8 mouse cellular contexts compared by ENCODE assay signal in the genomic region with DNA sequence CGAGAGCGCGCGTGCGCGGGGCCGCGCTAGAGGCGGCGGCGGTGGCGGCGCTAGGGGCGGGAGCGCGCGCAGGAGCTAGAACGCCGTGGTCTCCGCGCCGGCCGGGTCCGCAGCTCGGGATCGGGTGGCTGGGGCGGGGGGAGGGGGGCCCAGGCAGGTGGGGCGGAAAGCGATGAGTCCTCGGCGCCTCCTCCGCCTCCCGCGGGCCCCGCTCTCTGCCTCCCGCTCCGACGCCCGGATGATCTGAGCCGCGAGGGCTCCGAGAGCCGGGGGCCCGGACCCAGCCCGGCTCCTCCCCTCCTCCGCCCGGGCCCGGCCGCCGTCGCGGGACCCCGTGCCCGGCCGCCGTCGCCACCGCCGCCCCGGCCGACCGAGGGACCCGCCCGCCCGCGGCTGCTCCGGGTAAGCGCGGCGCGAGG. TPM values are rescaled to one million over a fixed set of nuclear protein-coding genes. Genes with fewer than 3 reads are reported as not detected.
DNase-seq lines count a peak whose midpoint lies in the region; ATAC-seq and TF ChIP-seq lines count a peak whose summit lies in the region.

No protein-coding gene starts in this region.

- no peak for DNase-seq in heart, postnatal 14 days
- no peak for DNase-seq in ES-E14 (ENCODE audit: low read depth, low spot score)
- DNase-seq in forebrain, embryonic 14.5 days (ENCODE audit: low spot score) = no peak
- no peak for DNase-seq in liver, postnatal 0 days
- DNase-seq in cerebellum, adult 11 months = no peak
- no peak for DNase-seq in MN1 (ENCODE audit: low spot score)
- no peak for DNase-seq in adrenal gland, adult 8-10 months

- H3K27ac ChIP-seq in heart, embryonic 14.5 days (replicated peaks in 1 of 2; ENCODE audit: control insufficient read depth in 1 of 2, insufficient read depth in 1 of 2, low read depth in 2 of 2, low read length in 2 of 2) = peak overlapping the region; percentile 85 to 99
- H3K27ac ChIP-seq in ES-E14 (ENCODE audit: insufficient read depth, low read depth, low read length, poor library complexity, severe bottlenecking) = peak overlapping the region; percentile 96
- H3K27ac ChIP-seq in forebrain, embryonic 14.5 days (ENCODE audit: low read depth, low read length) = peak overlapping the region; percentile 97
- H3K27ac ChIP-seq in liver, postnatal 0 days (ENCODE audit: low read depth) = peak overlapping the region; percentile 99

- in situ Hi-C loops in ES-E14 (cut with MboI; ENCODE audit: low sequenced_read_pairs in 2 of 2, unreplicated experiment in 2 of 2) = no loop called here

- 1% methylated on average over 16 of the region's 71 CpGs for WGBS in heart, embryonic 14.5 days
- under 1% methylated on average over 22 of the region's 71 CpGs for WGBS in forebrain, embryonic 14.5 days
- under 1% methylated on average over 23 of the region's 71 CpGs for WGBS in liver, postnatal 0 days (ENCODE audit: insufficient replicate concordance)

- H3K4me1 ChIP-seq in heart, embryonic 14.5 days (ENCODE audit: control insufficient read depth in 2 of 2, insufficient read depth in 2 of 2, low read length in 2 of 2) = peaks cover 3 to 31% of the 10 kb centered on the region in 2 experiments
- peaks cover 8 to 10% of the 10 kb centered on the region in 2 experiments; a peak in 3 of 4 replicates for H3K4me1 ChIP-seq in ES-E14 (ENCODE audit: control insufficient read depth in 2 of 2, insufficient read depth in 2 of 2, low read length in 2 of 2, poor library complexity in 1 of 2)
- H3K4me1 ChIP-seq in forebrain, embryonic 14.5 days (ENCODE audit: control insufficient read depth, insufficient read depth, low read length) = peaks cover 12% of the 10 kb centered on the region
- H3K4me1 ChIP-seq in liver, postnatal 0 days (ENCODE audit: insufficient read depth) = peaks cover 15% of the 10 kb centered on the region

- intact Hi-C loops in heart, postnatal 14 days (cut with DNase I) = loop anchor here (5.0 kb wide), 2 partner anchors 86 to 224 kb away; a partner anchor contains a TSS

- no peaks in the 10 kb centered on the region for H3K27me3 ChIP-seq in heart, embryonic 14.5 days (ENCODE audit: control insufficient read depth, insufficient read depth, low read length)
- no peaks in the 10 kb centered on the region for H3K27me3 ChIP-seq in forebrain, embryonic 14.5 days (replicated peaks; ENCODE audit: control insufficient read depth, insufficient read depth, low read length)
- H3K27me3 ChIP-seq in liver, postnatal 0 days (ENCODE audit: insufficient read depth, low read length) = no peaks in the 10 kb centered on the region

- no peak for TF ChIP-seq EP300 in liver, postnatal 0 days (IDR thresholded peaks at IDR 0.05; ENCODE audit: low read depth)

- H3K9ac ChIP-seq in heart, embryonic 14.5 days (ENCODE audit: low read length) = peak overlapping the region; percentile 99
- H3K9ac ChIP-seq in ES-E14 (ENCODE audit: insufficient read depth, low read depth, low read length, poor library complexity, severe bottlenecking) = peak overlapping the region; percentile 94
- H3K9ac ChIP-seq in forebrain, embryonic 14.5 days (ENCODE audit: low read length) = peak overlapping the region; percentile 97
- H3K9ac ChIP-seq in liver, postnatal 0 days (replicated peaks) = peak overlapping the region; percentile 99

- H3K4me3 ChIP-seq in heart, embryonic 14.5 days (ENCODE audit: control insufficient read depth in 1 of 2, insufficient read depth in 1 of 2, low read depth in 1 of 2, low read length in 2 of 2) = peak overlapping the region; percentile 90 to 95
- H3K4me3 ChIP-seq in ES-E14 (ENCODE audit: insufficient read depth in 1 of 2, low read depth in 1 of 2, low read length in 2 of 2, poor library complexity in 1 of 2, severe bottlenecking in 1 of 2) = peak overlapping the region; percentile 91 to 94
- H3K4me3 ChIP-seq in forebrain, embryonic 14.5 days (ENCODE audit: low read depth, low read length) = peak overlapping the region; percentile 87
- peak overlapping the region; percentile 88 for H3K4me3 ChIP-seq in liver, postnatal 0 days (ENCODE audit: low read depth, low read length)

- no peaks in the 10 kb centered on the region for H3K36me3 ChIP-seq in heart, embryonic 14.5 days (ENCODE audit: control insufficient read depth, insufficient read depth, low read length)
- no peaks in the 10 kb centered on the region for H3K36me3 ChIP-seq in ES-E14 (ENCODE audit: control insufficient read depth, insufficient read depth, low read length, poor library complexity, severe bottlenecking)
- no peaks in the 10 kb centered on the region for H3K36me3 ChIP-seq in forebrain, embryonic 14.5 days (ENCODE audit: control insufficient read depth, insufficient read depth, low read length)
- no peaks in the 10 kb centered on the region; the same call in 1 of the 2 replicates for H3K36me3 ChIP-seq in liver, postnatal 0 days (replicated peaks; ENCODE audit: insufficient read depth, low read length)

- ATAC-seq in heart, embryonic 14.5 days (ENCODE audit: insufficient number of reproducible peaks, insufficient read depth, low FRiP score, low read depth) = 0 out of 2 replicates have a peak, but pooled peaks have one; percentile 56
- peak; percentile 72 for ATAC-seq in forebrain, embryonic 14.5 days
- peak; percentile 54 for ATAC-seq in liver, postnatal 0 days

- no peak for TF ChIP-seq CTCF in liver, postnatal 0 days (IDR thresholded peaks at IDR 0.05; ENCODE audit: low read depth)

- H3K9me3 ChIP-seq in heart, embryonic 14.5 days (ENCODE audit: control insufficient read depth, low read length) = no peaks in the 10 kb centered on the region
- no peaks in the 10 kb centered on the region for H3K9me3 ChIP-seq in ES-E14 (ENCODE audit: control insufficient read depth, insufficient read depth, low read depth, low read length)
- H3K9me3 ChIP-seq in forebrain, embryonic 14.5 days (replicated peaks; ENCODE audit: control insufficient read depth, low read length) = no peaks in the 10 kb centered on the region
- no peaks in the 10 kb centered on the region for H3K9me3 ChIP-seq in liver, postnatal 0 days (ENCODE audit: low read length)

- H3K4me2 ChIP-seq in heart, embryonic 14.5 days (ENCODE audit: low read length) = peak overlapping the region; percentile 71
- H3K4me2 ChIP-seq in forebrain, embryonic 14.5 days (ENCODE audit: low read length) = peak overlapping the region; percentile 76
- peak overlapping the region; percentile 79 for H3K4me2 ChIP-seq in liver, postnatal 0 days (ENCODE audit: low read depth, low read length)

TF ChIP-seq in ES-E14, 5 proteins besides CTCF, POLR2A, EP300 and RAD21:
- TF ChIP-seq CHD2 (IDR thresholded peaks at IDR 0.05; ENCODE audit: low read depth, low read length) (no peak), MAFK (IDR thresholded peaks at IDR 0.05; ENCODE audit: insufficient read depth, low read depth, low read length) (no peak), ZC3H11A (IDR thresholded peaks at IDR 0.05; ENCODE audit: borderline replicate concordance, low read depth, low read length) (no peak), ZNF384 (IDR thresholded peaks at IDR 0.05; ENCODE audit: low read depth, low read length) (no peak), HCFC1 (IDR thresholded peaks at IDR 0.05; ENCODE audit: borderline replicate concordance, insufficient read depth, low read length) (no peak)

RNA-seq across cellular contexts. Expression of a gene that starts 4.0 kb away (rescaled TPM):
- 64.1 and 75.9 TPM in 2 replicates for polyA plus RNA-seq in heart, embryonic 14.5 days (2014; fragmentation: Nextera tagmentation; extraction: Ambion mirVana)
- 100 to 1,000 TPM; 203 to 208 TPM for total RNA-seq in heart, postnatal 14 days (2021)
- total RNA-seq in ES-E14 (2012; rRNA removed) = 117 and 121 TPM in 2 replicates
- 45.8 and 53.0 TPM in 2 replicates for polyA plus RNA-seq in forebrain, embryonic 14.5 days (2014; fragmentation: Nextera tagmentation; extraction: Ambion mirVana)
- 36.1 and 42.8 TPM in 2 replicates for polyA plus RNA-seq in liver, postnatal 0 days (2015; fragmentation: Nextera tagmentation; extraction: Ambion mirVana)
- 100 to 1,000 TPM; 249 to 301 (median 265) TPM for total RNA-seq in adrenal gland, adult 8-10 months (2022)
